Mouse (Mus musculus) cerebellum, adult 11 months (tissue): ENCODE results near the gene Tmbim4.

ENCODE experiments used
- DNase-seq: peaks from one replicate; pipeline ENCODE4 v3.0.0; 2022

Tmbim4 gene

DNA sequence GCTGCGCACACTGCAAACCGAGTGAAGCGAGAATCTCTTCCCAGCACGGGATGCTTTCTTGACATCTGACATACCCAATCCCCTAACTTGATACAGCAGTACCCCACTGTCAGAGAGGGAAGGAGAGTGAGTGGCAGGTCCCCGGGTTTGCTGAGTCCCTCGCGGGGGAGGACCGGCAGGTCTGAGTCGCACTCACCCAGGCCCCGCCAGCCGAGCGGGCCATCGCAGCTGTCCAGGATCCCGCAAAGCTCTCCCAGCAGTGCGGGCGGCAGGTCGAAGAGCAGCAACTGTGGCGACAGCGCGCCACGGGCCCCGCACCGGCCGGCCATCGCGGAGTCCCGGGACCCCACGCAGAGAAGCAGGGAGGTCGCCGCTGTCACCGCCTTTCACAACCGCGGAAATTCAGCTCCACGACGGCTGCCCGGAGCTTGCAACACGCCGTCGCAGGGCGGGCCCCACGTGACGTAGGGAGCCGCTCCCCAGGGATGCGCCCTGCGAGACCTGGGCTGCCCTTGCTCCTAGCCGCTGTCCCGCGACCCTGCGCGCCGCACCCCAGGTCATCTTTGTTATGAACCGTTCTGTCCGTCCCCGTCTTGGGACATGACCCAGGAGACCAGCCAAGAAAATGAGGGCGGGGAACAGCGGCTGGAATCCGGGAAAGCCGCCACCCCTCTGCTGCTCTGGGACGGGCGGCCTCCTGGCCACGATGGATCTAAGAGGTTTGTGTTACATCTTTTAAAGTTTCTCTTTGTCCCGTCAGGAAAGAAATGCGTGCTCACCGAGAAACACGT, at the start of gene Tmbim4:
Gene Tmbim4, plus strand, starts transcription at position 460 of the 791 bp plus-strand sequence.
- no peak for DNase-seq

DNA sequence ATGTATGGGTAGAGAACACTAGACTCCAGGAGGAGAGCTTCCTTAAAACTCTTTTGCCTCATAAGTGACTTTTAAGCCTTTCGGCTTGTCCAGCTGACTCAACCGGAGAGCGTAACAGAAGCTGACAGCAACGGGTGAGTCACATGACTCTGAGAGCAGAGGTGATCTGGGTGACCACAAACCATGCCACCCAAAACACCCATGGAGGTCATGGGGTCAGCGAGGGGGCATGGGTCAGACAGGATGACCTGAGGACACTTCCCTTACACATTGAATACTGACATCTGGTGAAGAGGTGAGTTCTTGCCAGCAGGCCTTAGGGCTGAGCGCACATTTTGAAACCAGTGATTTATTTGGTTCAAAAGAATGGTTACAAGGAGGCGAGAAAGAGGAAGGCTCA, 49.7 kb upstream of the Tmbim4 start:
- DNase-seq, result no peak

DNA sequence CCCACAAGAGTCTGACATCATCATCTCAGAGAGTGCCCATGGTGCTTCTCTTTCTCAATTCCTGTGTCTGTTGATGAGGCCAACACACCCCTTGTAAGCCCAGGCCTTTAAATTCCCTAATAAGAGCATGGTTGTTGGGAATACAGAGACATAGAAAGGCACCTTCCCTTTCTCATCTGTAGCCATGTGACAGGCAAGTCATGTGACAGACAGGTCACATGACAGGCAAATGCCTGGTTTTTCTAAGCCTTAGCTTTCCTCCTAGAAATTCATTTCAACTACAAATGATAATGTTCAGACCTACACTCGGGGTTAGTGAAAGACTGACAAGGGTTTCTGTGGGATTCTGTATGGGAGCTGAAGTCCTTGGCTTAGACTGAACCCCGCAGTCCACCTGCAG, 47.5 kb upstream of the Tmbim4 start:
- no peak for DNase-seq

DNA sequence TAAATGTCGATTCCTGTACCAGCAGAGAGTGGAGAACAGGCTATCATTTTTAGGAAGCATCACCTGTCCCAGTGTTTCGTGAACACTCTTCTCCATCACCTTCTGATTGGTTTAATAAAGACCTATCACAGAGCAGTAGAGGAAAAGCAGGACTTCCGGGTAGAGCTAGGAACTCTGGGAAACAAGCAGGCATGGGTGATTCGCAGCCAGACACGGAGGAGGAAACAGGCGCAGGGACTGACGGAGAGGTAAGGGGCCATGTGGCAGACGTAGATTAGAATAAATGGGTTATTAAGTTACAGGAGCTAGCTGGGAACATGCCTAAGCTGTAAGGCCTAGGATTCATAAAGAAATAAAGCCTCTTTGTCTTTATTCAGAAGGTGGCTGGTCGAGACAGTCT, 40.9 kb upstream of the Tmbim4 start:
- DNase-seq, result no peak

DNA sequence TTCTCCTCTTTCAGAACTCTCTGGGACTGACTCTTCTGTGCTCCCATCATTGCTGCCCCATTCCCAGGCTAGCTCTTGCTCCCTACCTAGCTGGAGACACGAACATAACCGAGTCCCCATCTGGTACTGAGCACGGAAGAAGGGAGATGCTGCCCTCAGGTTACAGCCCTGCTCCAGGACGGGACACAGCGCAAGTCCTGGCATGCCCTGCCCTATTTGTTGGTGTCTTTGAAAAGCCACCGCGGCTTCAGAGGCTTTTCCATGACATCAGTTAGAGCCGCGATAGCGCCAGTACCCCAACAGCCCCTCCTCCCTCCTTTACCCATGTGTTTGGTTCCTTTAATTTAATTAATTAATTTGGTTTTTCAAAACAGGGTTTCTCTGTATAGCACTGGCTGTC, 38.5 kb upstream of the Tmbim4 start:
- DNase-seq, result no peak

DNA sequence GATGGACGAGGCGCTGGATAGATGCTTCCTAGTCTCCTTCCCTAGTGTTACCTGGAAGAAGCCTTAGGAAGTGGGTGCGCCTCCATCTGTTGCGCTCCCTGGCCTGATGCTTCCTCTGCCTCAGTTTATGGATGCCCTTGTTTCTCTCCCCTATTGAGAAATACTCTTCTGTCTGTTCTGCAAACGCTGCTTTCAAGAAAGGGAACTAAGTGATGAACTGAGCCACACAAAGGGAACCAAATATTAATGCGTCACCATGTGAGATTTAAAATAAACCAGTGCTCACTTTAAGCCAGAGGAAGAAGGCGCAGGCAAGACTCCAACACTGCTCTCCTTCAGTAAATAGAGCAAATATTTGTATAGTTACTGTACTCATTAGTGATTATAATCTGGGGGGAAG, 37.9 kb upstream of the Tmbim4 start:
- no peak for DNase-seq

DNA sequence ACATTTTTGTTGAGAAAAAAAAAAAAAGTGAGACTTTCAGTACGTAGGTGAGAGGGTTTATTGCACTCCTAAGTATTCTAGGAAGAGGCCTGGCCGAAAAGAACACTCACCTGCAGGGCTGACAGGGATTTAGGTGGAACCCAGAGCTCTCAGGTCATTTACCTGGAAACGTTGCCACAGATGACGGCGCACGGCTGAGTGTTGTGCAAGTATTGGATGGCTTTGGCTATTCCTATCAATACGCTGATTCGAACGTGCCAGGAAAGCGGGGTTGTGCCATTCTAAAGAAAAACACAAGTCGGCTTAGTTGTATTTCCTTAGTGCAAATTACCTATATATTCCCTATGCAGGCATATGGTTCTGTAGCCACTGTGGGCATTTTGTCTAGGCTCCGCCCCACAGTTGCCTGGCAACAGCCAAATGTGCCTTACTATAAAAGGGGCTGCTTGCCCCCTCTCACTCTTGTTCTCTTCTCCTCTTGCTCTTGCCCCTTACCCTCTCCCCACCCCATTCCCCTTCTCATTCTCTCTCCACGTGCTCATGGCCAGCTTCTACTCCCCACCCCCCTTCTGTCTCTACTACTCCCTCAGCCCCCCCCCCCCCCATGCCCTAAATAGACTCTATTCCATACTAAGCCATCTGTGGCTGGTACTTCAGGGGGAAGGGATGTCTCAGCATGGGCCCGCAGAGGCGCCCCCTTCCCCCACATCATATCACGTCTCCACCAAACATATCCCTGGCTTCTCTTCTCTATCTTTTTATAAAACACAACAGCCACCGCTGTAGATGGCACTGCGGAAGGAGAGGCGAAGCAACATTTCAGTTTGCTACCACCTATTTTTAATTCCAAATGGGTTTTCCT, 36.2 kb upstream of the Tmbim4 start:
- no peak for DNase-seq

DNA sequence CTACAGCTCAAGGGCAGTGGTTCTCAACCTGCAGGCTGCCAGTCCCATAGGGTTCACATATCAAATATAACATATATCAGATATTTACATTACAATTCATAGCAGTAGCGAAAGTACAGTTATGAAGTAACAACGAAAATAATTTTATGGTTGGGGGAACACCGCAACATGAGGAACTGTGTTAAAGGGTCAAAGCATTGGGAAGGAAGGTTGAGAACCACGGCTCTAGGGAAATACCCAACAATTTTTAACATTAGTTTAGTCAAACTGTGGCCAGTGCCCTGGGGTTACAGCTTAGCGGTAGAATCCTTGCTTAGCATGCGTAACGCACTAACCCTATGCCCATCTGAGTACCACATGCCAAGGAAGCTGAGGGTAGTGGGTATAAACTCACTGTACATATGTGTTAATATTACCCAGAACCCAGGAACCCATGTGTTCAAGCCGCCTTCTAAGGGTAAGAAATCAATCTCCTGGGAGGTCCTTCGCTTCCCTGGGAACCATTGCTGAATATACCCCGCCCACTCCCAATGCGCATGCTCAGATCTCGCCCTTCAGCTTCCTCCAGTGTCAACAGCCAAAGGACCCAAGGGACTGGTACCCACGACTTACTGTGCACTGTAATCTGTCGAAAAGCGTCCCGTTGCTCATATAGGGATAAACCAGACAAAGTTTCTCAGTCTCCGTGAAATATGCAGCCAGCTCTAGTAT, 35.4 kb upstream of the Tmbim4 start:
- DNase-seq, result no peak

DNA sequence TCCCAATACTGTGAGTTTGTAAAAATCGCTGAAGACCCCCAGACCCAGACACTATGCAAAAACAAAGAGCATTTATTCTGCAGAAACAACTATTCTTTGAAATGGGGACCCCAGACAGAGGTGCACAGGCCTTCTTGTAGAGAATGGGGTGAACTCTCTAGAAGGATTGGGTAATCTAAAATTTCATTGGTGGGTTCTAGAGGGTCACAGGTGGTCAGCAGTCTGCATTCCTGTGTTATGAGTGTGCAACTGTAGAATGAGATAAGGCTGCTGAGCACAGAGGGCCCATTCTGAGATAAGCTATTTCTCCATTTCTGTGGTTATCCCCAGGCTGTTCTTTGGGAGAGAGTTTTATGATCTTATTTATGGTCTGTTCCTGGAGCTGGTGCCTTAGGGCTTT, 33.3 kb upstream of the Tmbim4 start:
- no peak for DNase-seq

DNA sequence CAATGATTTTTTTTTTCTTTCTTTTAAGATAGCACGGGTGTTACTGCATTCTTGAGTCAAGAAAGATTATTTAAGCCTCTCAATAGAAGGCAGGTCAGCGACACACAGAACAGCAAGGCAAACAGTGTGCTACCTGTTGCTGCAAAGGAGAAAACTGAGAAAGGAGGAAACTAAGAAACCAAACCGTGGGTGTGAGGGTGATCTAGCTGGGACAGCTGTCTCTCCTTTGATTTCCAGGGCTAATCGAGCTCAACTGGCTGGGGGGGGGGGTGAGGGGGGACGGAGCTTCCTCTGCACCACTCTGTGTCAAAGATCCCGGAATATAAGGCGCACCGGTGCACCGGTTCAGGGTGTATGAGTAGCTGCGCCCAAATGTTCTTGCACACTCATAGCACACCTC, 32.3 kb upstream of the Tmbim4 start:
- no peak for DNase-seq

DNA sequence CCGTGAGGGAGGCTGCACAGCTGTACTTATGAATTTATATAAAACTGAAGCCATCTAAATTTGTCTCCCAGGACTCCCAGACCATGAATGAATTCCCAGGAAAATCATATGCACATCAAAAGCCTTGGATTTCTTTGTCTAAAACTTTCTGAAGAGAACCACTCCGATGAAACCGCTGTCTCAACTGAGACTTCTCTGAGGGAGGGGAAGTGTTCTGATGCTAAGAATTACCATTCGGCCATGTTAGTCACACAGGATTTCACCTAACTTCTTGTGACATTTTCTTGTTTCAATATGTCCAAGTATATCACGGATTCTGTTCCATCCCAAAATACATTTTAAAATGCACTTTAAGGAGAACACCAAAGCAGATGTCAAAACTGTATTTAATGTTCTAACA, 31.5 kb upstream of the Tmbim4 start:
- DNase-seq, result no peak

DNA sequence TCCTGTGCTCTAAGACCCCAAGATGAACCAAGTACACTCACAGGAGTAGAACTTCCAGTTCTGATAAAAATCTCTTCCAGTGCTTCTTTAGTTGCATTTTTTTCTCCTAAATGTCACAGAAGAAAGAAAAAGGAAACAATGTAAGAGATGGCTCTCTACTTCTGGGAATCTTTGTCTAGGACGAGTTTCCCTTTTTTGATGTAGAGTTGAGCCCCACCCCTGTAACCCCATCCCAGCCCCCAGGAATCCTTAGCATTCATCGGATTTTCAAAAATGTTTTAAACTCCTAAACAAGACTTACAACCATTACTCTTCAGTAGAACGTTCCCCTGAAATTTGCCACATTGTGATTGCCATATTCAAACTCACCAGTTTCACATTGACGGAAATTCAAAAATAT, 31.1 kb upstream of the Tmbim4 start:
- DNase-seq, result no peak

DNA sequence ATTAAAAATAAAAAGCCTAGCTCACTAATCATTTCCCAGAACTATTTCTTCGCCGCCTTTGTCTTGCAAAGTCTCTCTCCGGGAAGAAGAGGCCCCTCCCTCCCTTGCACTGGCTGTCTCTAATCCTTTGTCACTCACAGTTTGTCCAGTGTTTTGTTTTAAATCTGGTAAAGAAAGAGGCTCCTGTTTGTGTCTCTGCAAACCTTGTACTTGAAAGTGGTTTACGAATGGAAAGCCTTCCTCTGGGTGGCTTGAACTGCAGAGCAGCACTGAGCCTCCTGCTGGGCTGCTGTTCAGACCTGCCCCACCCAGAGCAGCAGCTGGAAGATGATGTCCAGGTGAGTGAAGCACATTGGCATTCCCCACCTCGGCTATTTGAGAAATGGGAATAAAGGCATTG, 30.1 kb upstream of the Tmbim4 start:
- no peak for DNase-seq

DNA sequence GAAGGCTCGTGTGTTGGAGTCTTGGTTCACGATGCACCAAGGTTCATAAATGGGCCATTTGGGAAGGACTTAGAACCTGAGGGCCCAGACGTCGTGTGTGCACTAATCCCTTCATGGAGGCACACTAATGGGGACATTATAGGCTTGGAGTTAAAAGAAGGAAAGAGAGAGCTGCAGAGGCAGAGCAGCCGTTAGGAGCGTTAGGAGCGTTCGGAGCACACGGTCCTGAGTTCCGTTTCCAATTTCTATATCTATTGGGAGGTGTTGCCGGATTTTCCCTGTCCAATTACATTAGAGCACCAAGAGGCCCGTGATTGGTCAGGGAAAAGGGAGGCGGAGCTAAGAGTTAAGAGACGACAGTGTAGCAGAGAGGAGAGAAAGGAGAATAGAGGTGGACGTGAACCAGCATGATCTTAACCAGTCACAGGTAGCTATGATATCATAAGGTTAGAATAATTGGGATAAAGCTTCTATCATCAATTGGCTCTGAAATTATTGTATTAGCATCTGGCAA, 27.1 kb upstream of the Tmbim4 start:
- no peak for DNase-seq

DNA sequence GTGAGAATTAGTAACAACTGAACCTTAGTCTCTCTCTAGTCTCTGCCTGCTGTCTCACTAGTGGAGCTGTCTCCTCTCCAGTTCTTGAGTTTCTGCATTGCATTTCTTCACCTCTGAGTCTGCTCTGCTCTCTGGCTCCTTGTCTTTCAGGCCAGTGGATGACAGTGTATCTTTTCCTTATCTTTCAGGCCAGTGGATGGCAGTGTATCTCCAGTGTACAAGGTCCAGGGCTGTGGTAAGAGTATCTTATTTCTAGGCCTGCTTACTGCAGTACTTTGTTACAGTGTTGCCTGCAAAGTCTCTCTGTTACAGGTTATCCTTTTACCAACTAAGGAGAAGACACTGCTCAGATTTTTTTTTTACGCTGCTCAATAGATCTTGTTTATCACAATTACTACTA, 18.5 kb upstream of the Tmbim4 start:
- no peak for DNase-seq

DNA sequence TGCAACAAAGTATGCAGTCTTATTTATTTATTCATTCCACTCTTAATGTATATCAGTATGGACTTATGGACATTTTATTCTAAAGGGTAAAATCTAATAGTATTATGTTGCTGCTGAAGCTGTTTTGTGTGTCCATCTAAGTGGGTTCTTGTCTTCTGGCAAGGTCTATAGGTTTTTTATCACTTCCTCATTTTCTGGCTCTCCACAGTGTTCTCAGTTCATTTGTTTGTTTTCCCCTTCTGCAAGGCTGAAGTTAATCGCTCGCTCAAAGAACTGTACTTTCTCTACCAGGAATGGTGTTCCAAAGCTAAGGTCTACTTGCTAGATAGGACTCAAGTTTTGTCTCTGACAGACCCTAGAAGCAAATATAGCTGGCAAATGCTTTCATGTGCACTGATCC, 18.0 kb upstream of the Tmbim4 start:
- no peak for DNase-seq

DNA sequence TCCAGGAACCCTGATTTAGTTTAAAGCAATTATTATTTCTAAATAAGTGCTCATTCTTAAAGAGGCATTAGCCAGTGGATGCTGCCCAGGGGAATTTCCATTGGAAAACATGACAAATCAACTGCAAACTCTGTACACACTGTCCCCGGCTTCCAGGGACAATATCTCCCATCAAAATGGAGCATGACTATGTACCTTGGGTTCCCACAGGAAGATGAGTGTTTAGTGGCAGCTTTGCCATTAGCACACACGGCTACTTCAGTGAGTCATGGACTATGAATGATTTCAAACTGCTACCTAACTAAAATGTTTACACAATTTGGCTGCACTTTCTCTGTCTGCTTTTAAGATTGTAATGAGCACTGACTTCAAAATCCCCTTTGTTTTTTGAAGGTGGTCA, 12.9 kb upstream of the Tmbim4 start:
- no peak for DNase-seq

DNA sequence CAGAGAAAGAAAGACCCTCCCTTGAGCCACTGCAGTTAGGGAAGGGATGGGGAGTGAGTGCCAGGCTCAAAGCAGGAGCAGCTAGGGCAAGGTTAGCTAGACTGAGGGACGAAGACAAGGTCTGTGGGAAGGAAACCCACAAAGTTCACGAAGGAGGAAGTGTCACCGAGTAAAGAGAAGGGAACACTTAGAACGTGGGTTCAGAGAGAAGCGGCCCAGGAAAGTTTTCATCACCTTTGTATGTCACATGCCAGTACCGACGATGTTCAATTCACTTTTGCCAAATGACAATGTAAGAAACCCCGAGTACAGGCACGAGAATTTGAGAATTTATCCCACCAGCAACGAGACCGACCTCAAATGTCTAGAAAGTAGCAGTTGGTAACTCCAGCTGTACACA, 12.1 kb upstream of the Tmbim4 start:
- DNase-seq, result no peak

DNA sequence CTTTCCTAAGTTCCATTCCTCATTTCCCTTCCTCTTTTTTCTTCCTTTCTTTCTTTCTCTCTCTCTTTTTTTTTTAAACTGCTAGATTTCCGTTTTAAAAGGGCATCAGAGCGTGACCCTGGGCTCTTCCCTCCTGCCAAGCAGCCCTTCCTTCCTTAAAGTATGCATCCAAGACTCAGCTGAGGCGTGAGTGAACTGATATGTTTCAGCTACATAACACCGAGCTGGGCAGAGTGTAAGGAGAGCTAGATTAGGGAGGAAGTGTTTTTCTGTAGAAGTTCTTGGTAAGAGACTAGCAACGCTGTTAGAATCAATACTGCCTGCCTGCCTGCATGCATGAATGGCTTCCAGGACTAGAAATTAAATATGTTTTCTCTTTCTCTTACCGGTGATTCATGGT, 11.6 kb upstream of the Tmbim4 start:
- DNase-seq, result no peak

DNA sequence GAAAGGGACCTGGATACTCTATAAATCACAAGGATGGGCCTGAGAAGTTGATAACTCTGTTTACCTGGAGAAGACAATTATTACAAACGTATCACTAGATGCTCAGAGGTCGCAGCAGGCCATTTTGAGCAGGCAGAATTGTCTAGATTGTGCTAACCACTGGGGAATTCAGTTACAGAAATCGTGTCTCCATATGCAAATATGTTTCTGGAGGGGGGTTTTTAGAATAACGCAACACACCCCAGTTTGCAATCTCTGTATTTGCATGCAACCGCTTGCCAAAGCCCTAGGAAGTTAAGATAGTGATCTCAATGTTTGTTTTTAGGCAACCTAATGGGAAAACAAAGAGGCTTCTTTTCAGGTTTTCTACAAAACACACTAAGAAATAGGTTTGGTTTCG, 10.2 kb upstream of the Tmbim4 start:
- no peak for DNase-seq

DNA sequence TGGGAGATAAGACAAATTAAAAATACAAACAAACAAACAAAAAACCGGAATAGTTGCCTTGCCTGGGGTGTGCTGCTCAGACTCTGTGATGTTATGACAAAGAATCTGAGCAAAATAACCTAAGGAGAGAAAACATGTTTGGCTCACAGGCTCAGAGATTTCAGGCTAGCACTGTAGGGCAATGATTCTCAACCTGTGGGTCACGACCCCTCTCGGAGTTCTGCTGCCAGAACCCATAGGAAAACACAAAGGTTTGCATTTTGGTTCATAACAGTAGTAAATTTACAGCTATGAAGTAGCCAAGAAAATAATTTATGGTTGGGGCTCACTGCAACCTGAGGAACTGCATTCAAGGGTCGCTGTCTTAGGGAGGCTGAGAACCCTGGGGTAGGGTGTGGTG, 9.1 kb upstream of the Tmbim4 start:
- no peak for DNase-seq

DNA sequence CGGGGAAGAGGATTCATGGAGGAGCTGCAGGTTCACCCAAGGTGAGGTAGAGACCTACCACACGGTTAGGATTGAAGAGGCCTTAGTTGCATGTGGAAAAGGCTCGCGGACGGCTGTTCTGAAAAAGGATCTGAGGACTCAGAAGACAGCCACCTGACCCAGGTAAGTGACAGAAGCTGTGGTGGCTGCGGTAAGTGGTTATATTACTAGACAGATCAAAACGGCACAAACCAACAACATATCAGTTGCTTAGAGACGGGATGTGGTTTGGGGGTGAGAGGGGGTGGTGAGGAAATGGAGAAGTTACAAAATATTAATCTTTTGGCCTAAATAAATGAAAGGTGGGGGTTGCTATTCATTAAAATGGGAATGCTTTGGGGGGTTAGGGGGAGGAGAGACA, 8.1 kb upstream of the Tmbim4 start:
- DNase-seq, result no peak

DNA sequence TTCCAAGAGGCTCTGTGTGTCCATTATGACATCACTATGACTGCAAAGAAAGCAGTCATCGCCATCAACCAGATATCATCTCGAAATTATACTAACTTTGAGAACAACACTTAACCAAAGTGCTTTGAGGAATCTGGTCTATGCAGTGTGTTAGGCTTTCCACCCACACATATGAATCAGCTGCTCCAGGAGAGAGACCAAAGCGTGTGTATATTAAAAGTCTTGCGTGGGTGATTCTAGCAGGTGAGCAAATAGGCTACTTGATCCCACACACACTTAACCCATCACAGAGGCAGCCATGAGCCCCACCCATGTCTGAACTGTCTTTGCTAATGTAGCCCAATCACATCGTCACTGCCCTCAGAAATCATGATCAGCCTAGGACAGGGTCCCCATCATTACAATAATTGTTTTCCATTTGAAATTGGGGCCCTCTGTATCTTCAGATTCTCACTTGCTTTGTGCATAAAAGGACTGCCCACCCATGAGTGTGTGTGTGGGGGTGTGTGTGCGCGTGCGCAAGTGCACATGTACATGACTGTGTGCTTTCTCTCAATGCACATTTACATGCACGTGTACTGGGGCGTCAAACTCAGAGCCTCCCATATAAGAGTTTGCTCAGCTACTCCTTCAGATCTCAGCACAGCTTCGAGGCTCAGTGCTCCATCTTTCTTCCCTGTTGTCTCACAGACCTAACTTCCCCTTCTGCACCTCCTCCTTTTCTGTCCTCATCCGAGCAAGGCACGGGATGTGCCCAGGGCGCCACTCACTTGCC, 4.1 kb upstream of the Tmbim4 start:
- DNase-seq, result no peak
